Mouse (Mus musculus): ENCODE results near the gene Grin2d.

Gene Grin2d

GRCm38 (mm10) chr7:45809276-45810075 lies 68.7 kb downstream of the Grin2d start:
- DNase-seq (ENCODE audit: low read depth, low spot score), result no peak

GRCm38 (mm10) chr7:45808471-45808870 lies 69.7 kb downstream of the Grin2d start:
- DNase-seq (ENCODE audit: low read depth, low spot score), result no peak

GRCm38 (mm10) chr7:45805941-45806340 lies 72.2 kb downstream of the Grin2d start:
- no peak for DNase-seq (ENCODE audit: low read depth, low spot score)

GRCm38 (mm10) chr7:45802551-45802950 lies 75.6 kb downstream of the Grin2d start:
- DNase-seq (ENCODE audit: low read depth, low spot score), result no peak

GRCm38 (mm10) chr7:45801348-45801747 lies 76.8 kb downstream of the Grin2d start:
- peak; percentile 83 for DNase-seq (ENCODE audit: low read depth, low spot score)

GRCm38 (mm10) chr7:45800546-45801204 lies 77.5 kb downstream of the Grin2d start:
- DNase-seq (ENCODE audit: low read depth, low spot score), result no peak

- no peak for DNase-seq (ENCODE audit: low read depth, low spot score)
These were observed 78.2 kb downstream of the Grin2d start for GRCm38 (mm10) chr7:45800001-45800400.

GRCm38 (mm10) chr7:45798931-45799330 lies 79.2 kb downstream of the Grin2d start:
- DNase-seq (ENCODE audit: low read depth, low spot score), result no peak

- no peak for DNase-seq (ENCODE audit: low read depth, low spot score)
These were observed 79.7 kb downstream of the Grin2d start for GRCm38 (mm10) chr7:45798511-45798836.

GRCm38 (mm10) chr7:45797661-45798510 lies 80.3 kb downstream of the Grin2d start:
- no peak for DNase-seq (ENCODE audit: low read depth, low spot score)

GRCm38 (mm10) chr7:45796950-45797349 lies 81.2 kb downstream of the Grin2d start:
- DNase-seq (ENCODE audit: low read depth, low spot score), result no peak

- no peak for DNase-seq (ENCODE audit: low read depth, low spot score)
These were observed 83.2 kb downstream of the Grin2d start for GRCm38 (mm10) chr7:45794971-45795370.

GRCm38 (mm10) chr7:45793969-45794585 lies 84.1 kb downstream of the Grin2d start:
- DNase-seq (ENCODE audit: low read depth, low spot score), result no peak

GRCm38 (mm10) chr7:45793240-45793639 lies 84.9 kb downstream of the Grin2d start:
- DNase-seq (ENCODE audit: low read depth, low spot score), result no peak

- no peak for DNase-seq (ENCODE audit: low read depth, low spot score)
These were observed 86.3 kb downstream of the Grin2d start for GRCm38 (mm10) chr7:45791756-45792490.

- DNase-seq (ENCODE audit: low read depth, low spot score), result no peak
These were observed 87.5 kb downstream of the Grin2d start for GRCm38 (mm10) chr7:45790721-45791120.

- no peak for DNase-seq (ENCODE audit: low read depth, low spot score)
These were observed 90.5 kb downstream of the Grin2d start for GRCm38 (mm10) chr7:45787642-45788041.

GRCm38 (mm10) chr7:45786661-45787413 lies 91.3 kb downstream of the Grin2d start:
- DNase-seq (ENCODE audit: low read depth, low spot score), result no peak

- no peak for DNase-seq (ENCODE audit: low read depth, low spot score)
These were observed 92.0 kb downstream of the Grin2d start for GRCm38 (mm10) chr7:45786136-45786578.

GRCm38 (mm10) chr7:45785388-45786135 lies 92.6 kb downstream of the Grin2d start:
- DNase-seq (ENCODE audit: low read depth, low spot score), result no peak

All from retina, adult 2 months (tissue).